Mouse (Mus musculus): ENCODE measurements around the gene Kcnip4. TPM values are rescaled to one million over a fixed set of nuclear protein-coding genes. Genes with fewer than 3 reads are reported as not detected.

The Kcnip4 gene
- total RNA-seq, 1 experiment, result 0.09 TPM

GRCm38 (mm10) chr5:49291801-49292200 is 232.9 kb downstream of the Kcnip4 start:
- TF ChIP-seq ZNF384 (IDR thresholded peaks at IDR 0.05; ENCODE audit: low read depth, low read length), result no peak
- TF ChIP-seq ZC3H11A (IDR thresholded peaks at IDR 0.05; ENCODE audit: borderline replicate concordance, low read depth, low read length), result no peak
- TF ChIP-seq CHD2 (IDR thresholded peaks at IDR 0.05; ENCODE audit: low read depth, low read length), result no peak
- no peak for TF ChIP-seq HCFC1 (IDR thresholded peaks at IDR 0.05; ENCODE audit: borderline replicate concordance, insufficient read depth, low read length)
- TF ChIP-seq MAFK (IDR thresholded peaks at IDR 0.05; ENCODE audit: insufficient read depth, low read depth, low read length), result no peak
- Histone ChIP-seq H3K4me1 (ENCODE audit: control insufficient read depth in 2 of 2, insufficient read depth in 2 of 2, low read length in 2 of 2, poor library complexity in 1 of 2) (no peaks in the 10 kb centered on the region), H3K27ac (ENCODE audit: insufficient read depth, low read depth, low read length, poor library complexity, severe bottlenecking) (no peak overlapping the region), H3K36me3 (ENCODE audit: control insufficient read depth, insufficient read depth, low read length, poor library complexity, severe bottlenecking) (no peaks in the 10 kb centered on the region), H3K9me3 (ENCODE audit: control insufficient read depth, insufficient read depth, low read depth, low read length) (no peaks in the 10 kb centered on the region), H3K9ac (ENCODE audit: insufficient read depth, low read depth, low read length, poor library complexity, severe bottlenecking) (no peak overlapping the region), H3K4me3 (ENCODE audit: insufficient read depth in 1 of 2, low read depth in 1 of 2, low read length in 2 of 2, poor library complexity in 1 of 2, severe bottlenecking in 1 of 2) (no peak overlapping the region)
- in situ Hi-C loops (cut with MboI; ENCODE audit: low sequenced_read_pairs in 2 of 2, unreplicated experiment in 2 of 2), result no loop called here
- no peak for DNase-seq (ENCODE audit: low read depth, low spot score)

GRCm38 (mm10) chr5:49285455-49286135 is 239.1 kb downstream of the Kcnip4 start:
- TF ChIP-seq MAFK (IDR thresholded peaks at IDR 0.05; ENCODE audit: insufficient read depth, low read depth, low read length) (no peak), HCFC1 (IDR thresholded peaks at IDR 0.05; ENCODE audit: borderline replicate concordance, insufficient read depth, low read length) (no peak), CHD2 (IDR thresholded peaks at IDR 0.05; ENCODE audit: low read depth, low read length) (no peak), ZC3H11A (IDR thresholded peaks at IDR 0.05; ENCODE audit: borderline replicate concordance, low read depth, low read length) (no peak), ZNF384 (IDR thresholded peaks at IDR 0.05; ENCODE audit: low read depth, low read length) (no peak)
- no peak for DNase-seq (ENCODE audit: low read depth, low spot score)
- H3K4me3 ChIP-seq (ENCODE audit: insufficient read depth in 1 of 2, low read depth in 1 of 2, low read length in 2 of 2, poor library complexity in 1 of 2, severe bottlenecking in 1 of 2), result no peak overlapping the region
- no peak overlapping the region for H3K9ac ChIP-seq (ENCODE audit: insufficient read depth, low read depth, low read length, poor library complexity, severe bottlenecking)
- in situ Hi-C loops (cut with MboI; ENCODE audit: low sequenced_read_pairs in 2 of 2, unreplicated experiment in 2 of 2), result no loop called here
- H3K27ac ChIP-seq (ENCODE audit: insufficient read depth, low read depth, low read length, poor library complexity, severe bottlenecking), result no peak overlapping the region
- H3K36me3 ChIP-seq (ENCODE audit: control insufficient read depth, insufficient read depth, low read length, poor library complexity, severe bottlenecking), result no peaks in the 10 kb centered on the region
- no peaks in the 10 kb centered on the region for H3K9me3 ChIP-seq (ENCODE audit: control insufficient read depth, insufficient read depth, low read depth, low read length)
- no peaks in the 10 kb centered on the region for H3K4me1 ChIP-seq (ENCODE audit: control insufficient read depth in 2 of 2, insufficient read depth in 2 of 2, low read length in 2 of 2, poor library complexity in 1 of 2)

GRCm38 (mm10) chr5:49284776-49285175 is 239.9 kb downstream of the Kcnip4 start:
- H3K4me1 ChIP-seq (ENCODE audit: control insufficient read depth in 2 of 2, insufficient read depth in 2 of 2, low read length in 2 of 2, poor library complexity in 1 of 2), result no peaks in the 10 kb centered on the region
- no peak overlapping the region for H3K9ac ChIP-seq (ENCODE audit: insufficient read depth, low read depth, low read length, poor library complexity, severe bottlenecking)
- H3K36me3 ChIP-seq (ENCODE audit: control insufficient read depth, insufficient read depth, low read length, poor library complexity, severe bottlenecking), result no peaks in the 10 kb centered on the region
- in situ Hi-C loops (cut with MboI; ENCODE audit: low sequenced_read_pairs in 2 of 2, unreplicated experiment in 2 of 2), result no loop called here
- no peak overlapping the region for H3K4me3 ChIP-seq (ENCODE audit: insufficient read depth in 1 of 2, low read depth in 1 of 2, low read length in 2 of 2, poor library complexity in 1 of 2, severe bottlenecking in 1 of 2)
- no peaks in the 10 kb centered on the region for H3K9me3 ChIP-seq (ENCODE audit: control insufficient read depth, insufficient read depth, low read depth, low read length)
- no peak overlapping the region for H3K27ac ChIP-seq (ENCODE audit: insufficient read depth, low read depth, low read length, poor library complexity, severe bottlenecking)
- TF ChIP-seq ZC3H11A (IDR thresholded peaks at IDR 0.05; ENCODE audit: borderline replicate concordance, low read depth, low read length), result no peak
- no peak for TF ChIP-seq CHD2 (IDR thresholded peaks at IDR 0.05; ENCODE audit: low read depth, low read length)
- TF ChIP-seq MAFK (IDR thresholded peaks at IDR 0.05; ENCODE audit: insufficient read depth, low read depth, low read length), result no peak
- TF ChIP-seq ZNF384 (IDR thresholded peaks at IDR 0.05; ENCODE audit: low read depth, low read length), result no peak
- no peak for DNase-seq (ENCODE audit: low read depth, low spot score)

- Histone ChIP-seq H3K9me3 (ENCODE audit: control insufficient read depth, insufficient read depth, low read depth, low read length) (no peaks in the 10 kb centered on the region), H3K4me1 (ENCODE audit: control insufficient read depth in 2 of 2, insufficient read depth in 2 of 2, low read length in 2 of 2, poor library complexity in 1 of 2) (no peaks in the 10 kb centered on the region), H3K36me3 (ENCODE audit: control insufficient read depth, insufficient read depth, low read length, poor library complexity, severe bottlenecking) (no peaks in the 10 kb centered on the region), H3K27ac (ENCODE audit: insufficient read depth, low read depth, low read length, poor library complexity, severe bottlenecking) (no peak overlapping the region), H3K9ac (ENCODE audit: insufficient read depth, low read depth, low read length, poor library complexity, severe bottlenecking) (no peak overlapping the region), H3K4me3 (ENCODE audit: insufficient read depth in 1 of 2, low read depth in 1 of 2, low read length in 2 of 2, poor library complexity in 1 of 2, severe bottlenecking in 1 of 2) (no peak overlapping the region)
- DNase-seq (ENCODE audit: low read depth, low spot score), result no peak
- TF ChIP-seq CHD2 (IDR thresholded peaks at IDR 0.05; ENCODE audit: low read depth, low read length) (no peak), MAFK (IDR thresholded peaks at IDR 0.05; ENCODE audit: insufficient read depth, low read depth, low read length) (no peak), HCFC1 (IDR thresholded peaks at IDR 0.05; ENCODE audit: borderline replicate concordance, insufficient read depth, low read length) (no peak), ZC3H11A (IDR thresholded peaks at IDR 0.05; ENCODE audit: borderline replicate concordance, low read depth, low read length) (no peak), ZNF384 (IDR thresholded peaks at IDR 0.05; ENCODE audit: low read depth, low read length) (no peak)
- in situ Hi-C loops (cut with MboI; ENCODE audit: low sequenced_read_pairs in 2 of 2, unreplicated experiment in 2 of 2), result no loop called here
Observed at GRCm38 (mm10) chr5:49283403-49283802, 241.3 kb downstream of the Kcnip4 start.

Data from ES-E14 (cell line).